In the genomic region with DNA sequence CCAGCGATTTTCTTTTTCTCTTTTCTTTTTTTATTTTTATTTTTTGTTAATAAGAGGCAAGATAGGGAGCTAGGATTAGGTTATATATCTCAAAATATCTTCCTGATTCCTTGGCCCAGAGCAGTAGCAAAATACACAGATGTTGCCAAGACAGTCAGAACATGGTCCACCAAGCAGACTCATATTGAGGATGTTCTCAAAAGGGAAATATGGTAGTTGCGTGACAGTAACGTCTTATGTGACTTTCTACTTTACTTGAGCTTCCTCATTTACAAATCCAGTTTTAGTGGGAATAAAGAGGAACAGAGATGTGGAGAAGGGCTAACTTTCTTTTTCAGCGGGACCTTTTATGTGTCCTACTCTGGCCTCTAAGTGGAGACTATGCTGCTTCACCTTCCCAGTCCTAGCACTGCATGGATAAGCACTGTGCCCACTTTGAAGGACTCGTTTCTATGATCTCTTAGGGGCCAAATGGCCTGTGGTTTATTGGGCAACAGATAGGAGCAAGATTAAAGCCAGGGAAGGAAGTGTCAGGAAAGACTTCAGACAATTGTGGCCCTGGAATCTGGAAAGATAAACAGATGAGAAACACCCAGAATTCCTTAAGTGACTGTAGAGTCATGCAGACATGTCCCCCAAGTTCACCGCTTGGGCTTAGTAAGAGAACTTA, we compare ENCODE assay signal across 19 mouse cellular contexts. TPM values are rescaled to one million over a fixed set of nuclear protein-coding genes. Genes with fewer than 3 reads are reported as not detected.
DNase-seq lines count a peak whose midpoint lies in the region; ATAC-seq and TF ChIP-seq lines count a peak whose summit lies in the region.
"Had no signal": no experiment of that assay in that cellular context is flagged by ENCODE, and none has a peak within 500 bp of the region (broad histone marks: within the 10 kb centered on the region; RNA-seq: fewer than 3 reads in every experiment).

No protein-coding gene starts in this region.

- peaks cover 35% of the 10 kb centered on the region for H3K4me1 ChIP-seq in kidney, embryonic 14.5 days (ENCODE audit: control insufficient read depth, insufficient read depth, low read length)
- H3K4me1 ChIP-seq in CH12.LX (ENCODE audit: control insufficient read depth in 1 of 2, insufficient read depth in 2 of 2): peaks cover 0 to 44% of the 10 kb centered on the region in 2 experiments; a peak in 2 of 4 replicates
- peaks cover 33% of the 10 kb centered on the region for H3K4me1 ChIP-seq in hindbrain, embryonic 13.5 days (replicated peaks)

- H3K27me3 ChIP-seq in kidney, embryonic 14.5 days (ENCODE audit: control insufficient read depth, insufficient read depth, low read length): no peaks in the 10 kb centered on the region
- no peaks in the 10 kb centered on the region for H3K27me3 ChIP-seq in CH12.LX (replicated peaks)
- H3K27me3 ChIP-seq in hindbrain, embryonic 13.5 days: no peaks in the 10 kb centered on the region
- H3K27me3 ChIP-seq: embryonic facial prominence, embryonic 13.5 days; forebrain, embryonic 15.5 days; limb, embryonic 13.5 days had no signal

- no peak for TF ChIP-seq CTCF in CH12.LX (conservative IDR thresholded peaks at IDR 0.05 in 1 of 2, IDR thresholded peaks at IDR 0.05 in 1 of 2; ENCODE audit: low read depth in 2 of 2, low read length in 2 of 2)

- TF ChIP-seq POLR2A in CH12.LX (IDR thresholded peaks at IDR 0.05; ENCODE audit: low read depth, low read length): no peak

- TF ChIP-seq RAD21 in CH12.LX (IDR thresholded peaks at IDR 0.05; ENCODE audit: low read depth, low read length): no peak

- WGBS in kidney, embryonic 14.5 days: 55% methylated on average over 6 of the region's 6 CpGs
- 30% methylated on average over 6 of the region's 6 CpGs for WGBS in macrophage (ENCODE audit: missing documents)
- WGBS in hindbrain, embryonic 13.5 days: 86% methylated on average over 6 of the region's 6 CpGs

- H3K79me2 ChIP-seq in CH12.LX (replicated peaks; ENCODE audit: control insufficient read depth, extremely low read depth, insufficient read depth, poor library complexity, severe bottlenecking) (no peaks in the 10 kb centered on the region), macrophage (ENCODE audit: inconsistent target) (no peaks in the 10 kb centered on the region)

- no peak overlapping the region for H3K4me3 ChIP-seq in kidney, embryonic 14.5 days (ENCODE audit: low read length)
- no peak overlapping the region for H3K4me3 ChIP-seq in CH12.LX (replicated peaks in 1 of 3; ENCODE audit: low read depth in 2 of 3, low read length in 2 of 3, poor library complexity in 1 of 3)
- H3K4me3 ChIP-seq in macrophage (ENCODE audit: inconsistent target): no peak overlapping the region
- no peak overlapping the region for H3K4me3 ChIP-seq in hindbrain, embryonic 13.5 days
- H3K4me3 ChIP-seq: embryonic facial prominence, embryonic 13.5 days; forebrain, embryonic 15.5 days; limb, embryonic 13.5 days; megakaryocyte, embryonic 14.5 days had no signal

- ATAC-seq in kidney, embryonic 14.5 days (ENCODE audit: low FRiP score, low TSS enrichment): no peak
- ATAC-seq in hindbrain, embryonic 13.5 days (ENCODE audit: low FRiP score): no peak
- ATAC-seq: forebrain, embryonic 15.5 days; intestine, postnatal 0 days had no signal

- TF ChIP-seq EP300 in CH12.LX (IDR thresholded peaks at IDR 0.05; ENCODE audit: low read length): peak; percentile 33; the same call in 1 of the 2 replicates

- no peak overlapping the region for H3K4me2 ChIP-seq in kidney, embryonic 14.5 days (replicated peaks; ENCODE audit: low read depth, low read length)
- H3K4me2 ChIP-seq in CH12.LX (ENCODE audit: insufficient read depth, low read depth, poor library complexity, severe bottlenecking): no peak overlapping the region
- H3K4me2 ChIP-seq in hindbrain, embryonic 13.5 days: no peak overlapping the region
- H3K4me2 ChIP-seq: embryonic facial prominence, embryonic 13.5 days; forebrain, embryonic 15.5 days; limb, embryonic 13.5 days had no signal

- DNase-seq in kidney, postnatal 14 days: no peak
- peak; percentile 50 for DNase-seq in A20 (ENCODE audit: low read depth, low spot score)
- peak; percentile 25 for DNase-seq in CH12.LX (ENCODE audit: extremely low read depth)
- no peak for DNase-seq in adrenal gland, adult 8-10 months
- no peak for DNase-seq in frontal cortex, adult 2 months (ENCODE audit: extremely low spot score in 1 of 2, low spot score in 1 of 2)
- DNase-seq: cerebellum, adult 9-11 months; gastrocnemius, postnatal 36 days; layer of hippocampus, postnatal 36 days; spleen, adult 18-20 months; thymus, postnatal 14 days had no signal

- in situ Hi-C loops in CH12.LX (cut with MboI; ENCODE audit: low pct_ligation_motif_present, low pct_unique_long_range_greater_than_20kb, low sequenced_read_pairs): loop anchor here (5.0 kb wide), 1 partner anchor 65 kb away; no protein-coding TSS in a partner anchor

- H3K9me3 ChIP-seq in kidney, embryonic 14.5 days (ENCODE audit: control insufficient read depth, low read length): no peaks in the 10 kb centered on the region
- no peaks in the 10 kb centered on the region for H3K9me3 ChIP-seq in CH12.LX (replicated peaks; ENCODE audit: low read length)
- no peaks in the 10 kb centered on the region for H3K9me3 ChIP-seq in hindbrain, embryonic 13.5 days
- H3K9me3 ChIP-seq: embryonic facial prominence, embryonic 13.5 days; forebrain, embryonic 15.5 days; G1E; limb, embryonic 13.5 days; megakaryocyte, embryonic 14.5 days had no signal

- no peak overlapping the region for H3K9ac ChIP-seq in kidney, embryonic 14.5 days (ENCODE audit: low read depth, low read length)
- H3K9ac ChIP-seq in CH12.LX (ENCODE audit: insufficient read depth, low read depth): no peak overlapping the region
- H3K9ac ChIP-seq in hindbrain, embryonic 13.5 days: no peak overlapping the region
- H3K9ac ChIP-seq: embryonic facial prominence, embryonic 13.5 days; forebrain, embryonic 15.5 days; limb, embryonic 13.5 days had no signal

- peak overlapping the region; percentile 59; the same call in 1 of the 2 replicates for H3K27ac ChIP-seq in kidney, embryonic 14.5 days (ENCODE audit: low read depth, low read length)
- H3K27ac ChIP-seq in CH12.LX (ENCODE audit: insufficient read depth, low read depth) (no peak overlapping the region), macrophage (peak overlapping the region; percentile 27)
- no peak overlapping the region for H3K27ac ChIP-seq in hindbrain, embryonic 13.5 days
- H3K27ac ChIP-seq: embryonic facial prominence, embryonic 13.5 days; forebrain, embryonic 15.5 days; limb, embryonic 13.5 days had no signal

- dilution Hi-C loops in CH12.LX (cut with MboI; ENCODE audit: extremely low pct_ligation_motif_present, extremely low pct_unique_long_range_greater_than_20kb, low sequenced_read_pairs): no loop called here

- H3K36me3 ChIP-seq in kidney, embryonic 14.5 days (ENCODE audit: control insufficient read depth, insufficient read depth, low read length): peaks cover 5% of the 10 kb centered on the region; the same call in 1 of the 2 replicates
- no peaks in the 10 kb centered on the region for H3K36me3 ChIP-seq in CH12.LX (replicated peaks in 1 of 2; ENCODE audit: control insufficient read depth in 1 of 2, insufficient read depth in 1 of 2, low read length in 1 of 2)
- no peaks in the 10 kb centered on the region for H3K36me3 ChIP-seq in macrophage (ENCODE audit: inconsistent target)
- peaks cover 25% of the 10 kb centered on the region for H3K36me3 ChIP-seq in hindbrain, embryonic 13.5 days
- H3K36me3 ChIP-seq: G1E had no signal

TF ChIP-seq in CH12.LX, 34 proteins besides CTCF, POLR2A, EP300 and RAD21:
- no peak for TF ChIP-seq MAX (IDR thresholded peaks at IDR 0.05; ENCODE audit: low read length)
- TF ChIP-seq NELFE (IDR thresholded peaks at IDR 0.05; ENCODE audit: low read depth, low read length): no peak
- TF ChIP-seq ZKSCAN1 (IDR thresholded peaks at IDR 0.05; ENCODE audit: borderline replicate concordance, low read depth, low read length): no peak
- TF ChIP-seq SIN3A (IDR thresholded peaks at IDR 0.05; ENCODE audit: low read length): no peak
- TF ChIP-seq TCF12 (IDR thresholded peaks at IDR 0.05; ENCODE audit: low read depth, low read length): no peak
- TF ChIP-seq ZMIZ1 (IDR thresholded peaks at IDR 0.05; ENCODE audit: low read depth, low read length): no peak
TF ChIP-seq in CH12.LX: peak in this region for 0.

RNA-seq across cellular contexts. Expression of a gene that starts 6.1 kb away (rescaled TPM):
- 7.6 and 14.7 TPM in 2 replicates for polyA plus RNA-seq in kidney, embryonic 14.5 days (2014; fragmentation: Nextera tagmentation; extraction: Ambion mirVana)
- total RNA-seq in CH12.LX (2012; rRNA removed): 3.0 and 3.5 TPM in 2 replicates
- total RNA-seq in CH12.LX (2014; rRNA removed): 3.8 and 4.5 TPM in 2 replicates
- polyA plus RNA-seq in CH12.LX (2012; ENCODE audit: insufficient read length, low read depth): 7.0 and 9.0 TPM in 2 replicates
- 10 to 100 TPM in 18 of 26 experiments, 1 to 10 TPM in 8; 1.6 to 65.5 (median 11.8) TPM for total RNA-seq in macrophage (2018; cell fraction: chromatin; rRNA removed)
- 10 to 100 TPM in 12 of 26 experiments, 1 to 10 TPM in 14; 2.5 to 29.1 (median 6.6) TPM for total RNA-seq in macrophage (2018; cell fraction: cytosol; rRNA removed)
- total RNA-seq in macrophage (2018; cell fraction: nucleus; rRNA removed): 10 to 100 TPM in 15 of 26 experiments, 1 to 10 TPM in 11; 5.7 to 52.0 (median 11.1) TPM
- 4.7 to 18.1 TPM (median 13.4 TPM) in 3 replicates for polyA plus RNA-seq in macrophage (2018)
- 1 to 10 TPM; 1.7 to 5.9 (median 3.8) TPM for total RNA-seq in adrenal gland, adult 8-10 months (2022)
- 9.1 and 10.0 TPM in 2 replicates for polyA plus RNA-seq in frontal cortex, adult 2 months (2012; rRNA removed)
- 13.2 and 14.9 TPM in 2 replicates for polyA plus RNA-seq in hindbrain, embryonic 13.5 days (2015; fragmentation: Nextera tagmentation; extraction: Ambion mirVana)
- polyA plus RNA-seq: G1E had no signal

RNA-seq across cellular contexts. Expression of a gene that starts 9.8 kb away (rescaled TPM):
- 5.0 and 5.4 TPM in 2 replicates for polyA plus RNA-seq in kidney, embryonic 14.5 days (2014; fragmentation: Nextera tagmentation; extraction: Ambion mirVana)
- total RNA-seq in CH12.LX (2012; rRNA removed) (2.9 and 3.3 TPM in 2 replicates), CH12.LX (2014; rRNA removed) (19.0 and 19.1 TPM in 2 replicates)
- polyA plus RNA-seq in CH12.LX (2012; ENCODE audit: insufficient read length, low read depth) (2.3 and 6.2 TPM in 2 replicates), macrophage (2018) (2.0 to 9.0 TPM (median 8.5 TPM) in 3 replicates)
- 1 to 10 TPM in 21 of 26 experiments, under 1 TPM in 1, not detected in 4; 0.95 to 9.0 (median 3.2) TPM for total RNA-seq in macrophage (2018; cell fraction: chromatin; rRNA removed)
- total RNA-seq in macrophage (2018; cell fraction: cytosol; rRNA removed): 10 to 100 TPM in 1 of 26 experiments, 1 to 10 TPM in 25; 3.2 to 10.7 (median 5.3) TPM
- total RNA-seq in macrophage (2018; cell fraction: nucleus; rRNA removed): 1 to 10 TPM; 1.4 to 8.4 (median 3.8) TPM
- 1 to 10 TPM; 3.3 to 5.9 (median 4.4) TPM for total RNA-seq in adrenal gland, adult 8-10 months (2022)
- 6.2 and 8.3 TPM in 2 replicates for polyA plus RNA-seq in frontal cortex, adult 2 months (2012; rRNA removed)
- 5.0 and 7.9 TPM in 2 replicates for polyA plus RNA-seq in hindbrain, embryonic 13.5 days (2015; fragmentation: Nextera tagmentation; extraction: Ambion mirVana)

Comparison
In these comparisons a context has a peak if more than half of its experiments do, and no peak if none do; other contexts are left out.
1. H3K27ac ChIP-seq: peak in kidney, embryonic 14.5 days (single experiment) and macrophage (single experiment); none in CH12.LX (single experiment) and hindbrain, embryonic 13.5 days (single experiment).
2. DNase-seq: peak in A20 (single experiment) and CH12.LX (single experiment); none in kidney, postnatal 14 days (single experiment), adrenal gland, adult 8-10 months (single experiment) and frontal cortex, adult 2 months (0 of 2).